Mouse (Mus musculus) lung, embryonic 14.5 days (tissue): ENCODE results near the gene Ubash3a. TPM values are rescaled to one million over a fixed set of nuclear protein-coding genes. Genes with fewer than 3 reads are reported as not detected.
A peak's percentile ranks its signal among the peaks of the same experiment; 100 is the strongest.

Experiments
- ATAC-seq: fragments of 200-750 bp; cut with Nextera tagmentation; 2 replicates; pipeline ENCODE4 v1.8.0; 2017; ENCODE audit warnings: mild to moderate bottlenecking, moderate TSS enrichment, moderate library complexity; ENCODE audit not compliant: insufficient read depth
- DNase-seq: peaks from one replicate; pipeline ENCODE4 v3.0.0-alpha.2; 2015
- H3K27ac ChIP-seq: fragments of 300-500 bp; sonication (generic); 2 replicates; pipeline ENCODE4 v1.5.1; 2014; ENCODE audit warnings: low read depth, mild to moderate bottlenecking, moderate library complexity
- H3K27me3 ChIP-seq: fragments of 300-500 bp; sonication (generic); 2 replicates; pipeline ENCODE4 v1.6.1; 2014; ENCODE audit warnings: low read length, control low read depth; ENCODE audit not compliant: insufficient read depth
- H3K36me3 ChIP-seq: fragments of 300-500 bp; sonication (generic); 2 replicates; pipeline ENCODE4 v1.6.1; 2014; ENCODE audit warnings: control low read depth; ENCODE audit not compliant: insufficient read depth
- H3K4me1 ChIP-seq: fragments of 300-500 bp; sonication (generic); 2 replicates; pipeline ENCODE4 v1.6.1; 2014; ENCODE audit warnings: antibody characterized with exemption, control low read depth; ENCODE audit not compliant: insufficient read depth
- H3K4me2 ChIP-seq: fragments of 300-500 bp; sonication (generic); 2 replicates; pipeline ENCODE4 v1.6.1; 2014; ENCODE audit warnings: mild to moderate bottlenecking
- H3K4me3 ChIP-seq: fragments of 300-500 bp; sonication (generic); 2 replicates; pipeline ENCODE4 v1.5.1; 2014; ENCODE audit warnings: low read depth, low read length
- H3K9ac ChIP-seq: fragments of 300-500 bp; sonication (generic); 2 replicates; pipeline ENCODE4 v1.6.1; 2014
- H3K9me3 ChIP-seq: fragments of 300-500 bp; sonication (generic); 2 replicates; pipeline ENCODE4 v1.6.1; 2016; ENCODE audit warnings: low read depth, low read length, control low read depth
- CTCF ChIP-seq: IDR thresholded peaks from 2 replicates; pipeline ENCODE4 v1.5.1; 2016; ENCODE audit warnings: antibody characterized with exemption, low read depth
- WGBS: fragments of 180-500 bp; shearing (Covaris S2); extraction: QIAGEN DNeasy Blood & Tissue Kit; methylation state at CpG from one replicate; pipeline ENCODE4 v1.1.7; 2014; 5-methylcytosine and 5-hydroxymethylcytosine counted together
- polyA plus RNA-seq: library from polyadenylated mRNA; unstranded; fragments of >200 nt; fragmentation: Nextera tagmentation; extraction: Ambion mirVana; gene quantifications from 2 replicates; pipeline ENCODE4 v1.2.1, GENCODE M21; 2014

Gene Ubash3a
- polyA plus RNA-seq, 1 experiment from 2014 or later = 0.26 TPM

GRCm38 (mm10) chr17:31247144-31247543, 39.5 kb downstream of the Ubash3a start:
- Histone ChIP-seq H3K27me3 (no peaks in the 10 kb centered on the region), H3K9ac (no peak overlapping the region), H3K27ac (no peak overlapping the region), H3K4me2 (peak overlapping the region; percentile 18; the same call in 1 of the 2 replicates), H3K4me3 (no peak overlapping the region), H3K4me1 (no peaks in the 10 kb centered on the region), H3K9me3 (no peaks in the 10 kb centered on the region), H3K36me3 (no peaks in the 10 kb centered on the region)
- WGBS = 26% methylated on average over 5 of the region's 5 CpGs
- DNase-seq = peak; percentile 11
- no peak for TF ChIP-seq CTCF
- ATAC-seq = no peak

- no peaks in the 10 kb centered on the region for H3K27me3 ChIP-seq
- no peaks in the 10 kb centered on the region for H3K9me3 ChIP-seq
- no peak overlapping the region for H3K4me3 ChIP-seq
- no peaks in the 10 kb centered on the region for H3K4me1 ChIP-seq
- H3K27ac ChIP-seq = no peak overlapping the region
- WGBS = 56% methylated on average over 5 of the region's 5 CpGs
- no peaks in the 10 kb centered on the region for H3K36me3 ChIP-seq
- no peak for TF ChIP-seq CTCF
- no peak overlapping the region for H3K4me2 ChIP-seq
- ATAC-seq (no peak), DNase-seq (no peak)
- H3K9ac ChIP-seq = no peak overlapping the region
Observed at GRCm38 (mm10) chr17:31253951-31254350, 46.3 kb downstream of the Ubash3a start.

GRCm38 (mm10) chr17:31254463-31254931, 46.8 kb downstream of the Ubash3a start:
- Histone ChIP-seq H3K4me1 (no peaks in the 10 kb centered on the region), H3K36me3 (no peaks in the 10 kb centered on the region), H3K9me3 (no peaks in the 10 kb centered on the region), H3K9ac (no peak overlapping the region), H3K4me2 (no peak overlapping the region), H3K27me3 (no peaks in the 10 kb centered on the region), H3K27ac (no peak overlapping the region), H3K4me3 (no peak overlapping the region)
- ATAC-seq = peak; percentile 44; the same call in 1 of the 2 replicates
- peak; percentile 84 for DNase-seq
- TF ChIP-seq CTCF = peak; percentile 90
- WGBS = 11% methylated on average over 9 of the region's 9 CpGs

GRCm38 (mm10) chr17:31257149-31257548, 49.5 kb downstream of the Ubash3a start:
- Histone ChIP-seq H3K9ac (no peak overlapping the region), H3K27ac (no peak overlapping the region), H3K27me3 (no peaks in the 10 kb centered on the region), H3K36me3 (no peaks in the 10 kb centered on the region), H3K9me3 (no peaks in the 10 kb centered on the region), H3K4me3 (no peak overlapping the region), H3K4me1 (no peaks in the 10 kb centered on the region), H3K4me2 (no peak overlapping the region)
- ATAC-seq = no peak
- DNase-seq = no peak
- WGBS = 88% methylated on average over 1 of the region's 1 CpGs
- no peak for TF ChIP-seq CTCF

GRCm38 (mm10) chr17:31257898-31258297, 50.2 kb downstream of the Ubash3a start:
- no peak for ATAC-seq
- no peak overlapping the region for H3K4me2 ChIP-seq
- H3K9me3 ChIP-seq = no peaks in the 10 kb centered on the region
- H3K4me3 ChIP-seq = no peak overlapping the region
- WGBS = 89% methylated on average over 12 of the region's 12 CpGs
- no peak overlapping the region for H3K9ac ChIP-seq
- TF ChIP-seq CTCF = no peak
- no peak for DNase-seq
- no peak overlapping the region for H3K27ac ChIP-seq
- H3K27me3 ChIP-seq = no peaks in the 10 kb centered on the region
- H3K4me1 ChIP-seq = no peaks in the 10 kb centered on the region
- H3K36me3 ChIP-seq = no peaks in the 10 kb centered on the region

- TF ChIP-seq CTCF = no peak
- no peak overlapping the region for H3K9ac ChIP-seq
- H3K4me3 ChIP-seq = no peak overlapping the region
- no peaks in the 10 kb centered on the region for H3K27me3 ChIP-seq
- DNase-seq = no peak
- H3K4me1 ChIP-seq = no peaks in the 10 kb centered on the region
- H3K36me3 ChIP-seq = no peaks in the 10 kb centered on the region
- WGBS = 79% methylated on average over 9 of the region's 9 CpGs
- no peak for ATAC-seq
- H3K9me3 ChIP-seq = no peaks in the 10 kb centered on the region
- H3K27ac ChIP-seq = no peak overlapping the region
- H3K4me2 ChIP-seq = no peak overlapping the region
Observed at GRCm38 (mm10) chr17:31258310-31258865, 50.7 kb downstream of the Ubash3a start.

GRCm38 (mm10) chr17:31259145-31259544, 51.5 kb downstream of the Ubash3a start:
- Histone ChIP-seq H3K9ac (no peak overlapping the region), H3K9me3 (no peaks in the 10 kb centered on the region), H3K4me3 (no peak overlapping the region), H3K27me3 (no peaks in the 10 kb centered on the region), H3K4me2 (no peak overlapping the region), H3K36me3 (no peaks in the 10 kb centered on the region), H3K27ac (no peak overlapping the region), H3K4me1 (no peaks in the 10 kb centered on the region)
- WGBS = 68% methylated on average over 4 of the region's 4 CpGs
- ATAC-seq = no peak
- no peak for TF ChIP-seq CTCF
- DNase-seq = no peak
